Mouse (Mus musculus): ENCODE measurements around the gene Adamtsl1. TPM values are rescaled to one million over a fixed set of nuclear protein-coding genes. Genes with fewer than 3 reads are reported as not detected.
A peak's percentile ranks its signal among the peaks of the same experiment; 100 is the strongest.

The Adamtsl1 gene
- polyA plus RNA-seq, 1 experiment from 2014 or later = 5.2 TPM

DNA sequence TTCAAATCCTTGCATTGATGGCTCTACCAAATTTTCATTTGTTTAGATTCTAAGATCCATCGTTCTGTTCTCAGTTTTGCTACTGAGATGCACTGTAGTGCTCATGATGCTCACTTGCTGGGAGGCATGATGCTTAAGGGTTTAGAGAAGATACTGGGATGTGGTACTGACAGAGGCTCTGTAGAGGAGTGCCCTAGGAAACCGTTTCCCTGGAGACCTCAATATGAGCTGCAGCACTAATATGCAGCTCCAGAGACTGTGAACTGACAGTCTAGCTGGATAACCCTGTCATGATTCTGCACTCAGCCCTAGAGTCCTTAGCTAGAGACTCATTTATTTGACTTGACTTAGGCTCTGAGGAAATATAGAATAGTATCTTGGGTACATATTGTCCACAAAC, 756.1 kb downstream of the Adamtsl1 start:
- H3K4me2 ChIP-seq (replicated peaks; ENCODE audit: low read depth, low read length) = no peak overlapping the region
- H3K27ac ChIP-seq (ENCODE audit: low read length) = no peak overlapping the region
- no peak for ATAC-seq
- 72% methylated on average over 2 of the region's 2 CpGs for WGBS
- H3K9me3 ChIP-seq (ENCODE audit: low read length) = no peaks in the 10 kb centered on the region
- TF ChIP-seq CTCF (IDR thresholded peaks at IDR 0.05) (no peak), EP300 (IDR thresholded peaks at IDR 0.05) (no peak)
- no peaks in the 10 kb centered on the region for H3K4me1 ChIP-seq (ENCODE audit: insufficient read depth, low read depth, low read length)
- no peak overlapping the region for H3K4me3 ChIP-seq (ENCODE audit: low read depth, low read length)
- H3K36me3 ChIP-seq (ENCODE audit: insufficient read depth, low read length) = no peaks in the 10 kb centered on the region
- H3K9ac ChIP-seq (replicated peaks; ENCODE audit: low read depth) = no peak overlapping the region
- DNase-seq (ENCODE audit: low spot score) = no peak
- no peaks in the 10 kb centered on the region for H3K27me3 ChIP-seq (replicated peaks; ENCODE audit: insufficient read depth, low read length)

DNA sequence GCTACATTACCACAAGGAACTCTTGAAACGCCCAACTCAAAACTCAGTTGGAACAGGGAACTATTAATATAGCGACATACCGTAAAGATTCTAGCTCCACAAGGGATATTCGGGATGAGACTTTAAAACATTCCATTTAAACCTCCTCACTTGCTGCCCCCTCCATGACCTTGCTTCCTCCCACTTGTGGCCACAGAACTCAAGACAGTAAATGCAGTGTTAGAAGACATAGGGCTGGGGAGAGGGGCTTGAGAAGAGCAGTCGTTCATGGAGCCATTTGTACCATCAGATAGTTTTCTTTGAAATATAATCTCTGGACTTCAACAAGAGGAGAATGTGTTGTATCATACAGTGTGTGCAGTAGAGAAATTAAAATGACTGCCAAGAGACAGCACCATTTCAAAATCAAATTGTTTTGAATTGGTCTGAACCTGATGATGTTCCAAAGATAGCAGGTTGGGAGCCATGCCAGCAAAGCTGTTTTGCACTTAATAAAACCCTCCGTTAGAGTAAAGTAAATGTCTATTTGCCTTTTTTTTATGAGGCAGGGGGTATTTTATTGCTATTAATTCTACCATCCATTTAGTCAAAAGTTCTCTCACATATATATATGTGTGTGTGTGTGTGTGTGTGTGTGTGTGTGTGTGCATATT, 759.9 kb downstream of the Adamtsl1 start:
- peak; percentile 33 for DNase-seq (ENCODE audit: low spot score)
- WGBS = 44% methylated on average over 6 of the region's 6 CpGs
- Histone ChIP-seq H3K27ac (ENCODE audit: low read length) (no peak overlapping the region), H3K4me3 (ENCODE audit: low read depth, low read length) (no peak overlapping the region), H3K9me3 (ENCODE audit: low read length) (no peaks in the 10 kb centered on the region), H3K4me2 (replicated peaks; ENCODE audit: low read depth, low read length) (no peak overlapping the region), H3K4me1 (ENCODE audit: insufficient read depth, low read depth, low read length) (peaks cover 5% of the 10 kb centered on the region; the same call in 1 of the 2 replicates), H3K36me3 (ENCODE audit: insufficient read depth, low read length) (no peaks in the 10 kb centered on the region), H3K27me3 (replicated peaks; ENCODE audit: insufficient read depth, low read length) (no peaks in the 10 kb centered on the region), H3K9ac (replicated peaks; ENCODE audit: low read depth) (no peak overlapping the region)
- no peak for ATAC-seq
- TF ChIP-seq CTCF (IDR thresholded peaks at IDR 0.05) = no peak
- no peak for TF ChIP-seq EP300 (IDR thresholded peaks at IDR 0.05)

DNA sequence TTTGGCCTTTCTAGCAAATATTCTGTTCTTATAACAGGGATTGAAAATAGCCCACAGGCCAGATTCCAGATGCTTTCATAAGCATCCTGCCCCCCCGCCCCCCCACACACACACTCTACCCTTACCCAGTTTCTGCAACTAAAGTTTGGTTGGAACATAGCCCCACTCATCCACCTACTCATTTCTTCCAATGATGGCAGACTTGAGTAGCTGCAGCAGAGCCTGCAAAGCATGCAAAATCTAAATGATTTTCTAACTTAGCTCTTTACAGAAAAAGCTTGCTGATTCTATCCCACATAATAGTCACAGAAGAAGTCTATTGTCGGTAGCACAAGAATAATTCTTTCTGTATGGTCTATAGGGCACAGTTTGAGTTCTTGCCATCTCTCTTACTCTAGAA, 760.7 kb downstream of the Adamtsl1 start:
- Histone ChIP-seq H3K4me2 (replicated peaks; ENCODE audit: low read depth, low read length) (no peak overlapping the region), H3K4me1 (ENCODE audit: insufficient read depth, low read depth, low read length) (peaks cover 6% of the 10 kb centered on the region; the same call in 1 of the 2 replicates), H3K9ac (replicated peaks; ENCODE audit: low read depth) (no peak overlapping the region), H3K36me3 (ENCODE audit: insufficient read depth, low read length) (no peaks in the 10 kb centered on the region), H3K4me3 (ENCODE audit: low read depth, low read length) (no peak overlapping the region), H3K27me3 (replicated peaks; ENCODE audit: insufficient read depth, low read length) (no peaks in the 10 kb centered on the region), H3K9me3 (ENCODE audit: low read length) (no peaks in the 10 kb centered on the region), H3K27ac (ENCODE audit: low read length) (no peak overlapping the region)
- ATAC-seq (no peak), DNase-seq (ENCODE audit: low spot score) (no peak)
- WGBS = 66% methylated on average over 2 of the region's 2 CpGs
- TF ChIP-seq EP300 (IDR thresholded peaks at IDR 0.05) (no peak), CTCF (IDR thresholded peaks at IDR 0.05) (no peak)

DNA sequence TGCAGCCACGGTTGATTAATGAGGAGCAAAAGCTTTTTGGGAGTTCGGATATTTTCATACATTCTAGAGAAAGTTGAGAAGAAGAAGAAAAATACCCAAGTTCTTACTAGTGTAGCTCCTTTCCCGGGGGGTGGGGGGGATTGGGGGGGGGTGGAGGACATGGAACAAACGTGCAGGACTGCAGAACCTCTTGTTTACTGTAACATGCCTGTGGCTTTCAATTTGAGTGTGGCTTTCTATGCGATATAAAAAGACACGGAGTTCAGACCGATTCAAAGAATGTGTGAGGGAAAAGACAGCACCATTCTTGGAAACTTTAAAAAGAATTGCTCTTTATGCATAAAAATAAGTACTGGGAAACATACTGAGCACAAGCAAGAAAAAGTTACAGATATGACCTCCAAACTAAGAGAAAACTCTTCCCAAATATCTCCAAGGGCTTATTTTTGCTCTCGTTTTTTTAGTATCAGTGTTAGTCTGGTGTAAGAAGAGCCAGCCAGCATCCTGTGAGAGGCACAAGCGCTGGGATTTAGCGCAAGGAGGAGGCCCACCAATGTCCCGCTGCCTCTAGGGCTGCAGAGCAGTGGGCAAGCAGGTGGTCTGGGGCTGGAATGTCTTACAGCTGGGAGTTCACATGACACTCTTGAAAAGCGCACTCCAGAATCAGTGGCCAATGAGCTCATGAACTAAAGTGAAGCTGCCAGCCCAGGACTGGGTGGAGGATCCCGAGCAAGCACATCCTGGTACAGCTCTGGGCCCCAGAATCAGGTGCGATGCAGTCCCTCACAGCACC, 762.2 kb downstream of the Adamtsl1 start:
- no peaks in the 10 kb centered on the region for H3K9me3 ChIP-seq (ENCODE audit: low read length)
- H3K36me3 ChIP-seq (ENCODE audit: insufficient read depth, low read length) = no peaks in the 10 kb centered on the region
- DNase-seq (ENCODE audit: low spot score) (no peak), ATAC-seq (peak; percentile 28)
- no peak overlapping the region for H3K4me2 ChIP-seq (replicated peaks; ENCODE audit: low read depth, low read length)
- peaks cover 6% of the 10 kb centered on the region; the same call in 1 of the 2 replicates for H3K4me1 ChIP-seq (ENCODE audit: insufficient read depth, low read depth, low read length)
- TF ChIP-seq CTCF (IDR thresholded peaks at IDR 0.05) (no peak), EP300 (IDR thresholded peaks at IDR 0.05) (no peak)
- 44% methylated on average over 14 of the region's 14 CpGs for WGBS
- no peak overlapping the region for H3K27ac ChIP-seq (ENCODE audit: low read length)
- no peaks in the 10 kb centered on the region for H3K27me3 ChIP-seq (replicated peaks; ENCODE audit: insufficient read depth, low read length)
- H3K9ac ChIP-seq (replicated peaks; ENCODE audit: low read depth) = no peak overlapping the region
- no peak overlapping the region for H3K4me3 ChIP-seq (ENCODE audit: low read depth, low read length)

DNA sequence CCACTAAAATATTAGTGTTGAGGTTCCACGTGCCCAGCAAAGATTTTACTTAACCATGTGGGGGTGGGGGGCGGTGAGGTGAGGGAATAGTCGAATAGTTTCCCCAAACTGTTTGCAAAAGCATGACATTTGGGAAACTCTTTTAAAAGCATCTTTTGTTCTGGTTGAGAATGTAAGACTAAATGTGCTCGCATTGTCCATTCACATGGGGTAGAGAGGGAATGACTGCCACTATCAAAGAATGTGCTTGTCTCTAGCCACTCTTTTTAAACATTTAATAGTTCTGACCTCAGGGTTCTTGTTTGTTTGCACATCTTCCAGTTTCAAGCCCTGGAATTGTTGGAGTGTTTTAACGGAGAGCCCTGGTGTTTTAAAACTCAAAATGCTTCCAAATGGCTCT, 764.6 kb downstream of the Adamtsl1 start:
- Histone ChIP-seq H3K27me3 (replicated peaks; ENCODE audit: insufficient read depth, low read length) (no peaks in the 10 kb centered on the region), H3K4me3 (ENCODE audit: low read depth, low read length) (no peak overlapping the region), H3K36me3 (ENCODE audit: insufficient read depth, low read length) (no peaks in the 10 kb centered on the region), H3K9me3 (ENCODE audit: low read length) (no peaks in the 10 kb centered on the region), H3K9ac (replicated peaks; ENCODE audit: low read depth) (no peak overlapping the region), H3K4me1 (ENCODE audit: insufficient read depth, low read depth, low read length) (peaks cover 6% of the 10 kb centered on the region; the same call in 1 of the 2 replicates), H3K27ac (ENCODE audit: low read length) (no peak overlapping the region), H3K4me2 (replicated peaks; ENCODE audit: low read depth, low read length) (no peak overlapping the region)
- TF ChIP-seq EP300 (IDR thresholded peaks at IDR 0.05) (no peak), CTCF (IDR thresholded peaks at IDR 0.05) (no peak)
- DNase-seq (ENCODE audit: low spot score) (peak; percentile 9), ATAC-seq (no peak)
- 39% methylated on average over 5 of the region's 5 CpGs for WGBS

DNA sequence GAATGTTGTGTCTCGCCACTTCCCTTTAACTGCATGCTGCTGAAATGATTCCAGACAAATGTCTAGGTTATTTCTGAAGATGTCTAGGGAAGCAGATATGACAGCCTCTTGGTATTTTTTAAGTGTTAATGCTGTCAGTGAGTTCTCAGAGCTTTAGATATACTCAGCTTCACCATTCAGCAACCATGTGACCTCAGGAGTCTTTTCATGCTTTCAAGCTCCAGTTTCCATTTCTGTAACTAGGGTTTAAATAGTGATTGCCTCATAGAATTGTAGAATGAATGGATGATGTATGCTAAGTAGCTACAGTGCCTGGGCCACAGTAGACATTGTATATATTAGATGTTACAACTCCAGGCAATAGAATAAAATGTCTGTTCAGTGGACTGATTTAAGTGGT, 772.6 kb downstream of the Adamtsl1 start:
- DNase-seq (ENCODE audit: low spot score) = no peak
- Histone ChIP-seq H3K27ac (ENCODE audit: low read length) (no peak overlapping the region), H3K4me1 (ENCODE audit: insufficient read depth, low read depth, low read length) (no peaks in the 10 kb centered on the region), H3K9ac (replicated peaks; ENCODE audit: low read depth) (no peak overlapping the region), H3K4me2 (replicated peaks; ENCODE audit: low read depth, low read length) (no peak overlapping the region), H3K4me3 (ENCODE audit: low read depth, low read length) (no peak overlapping the region), H3K36me3 (ENCODE audit: insufficient read depth, low read length) (no peaks in the 10 kb centered on the region), H3K27me3 (replicated peaks; ENCODE audit: insufficient read depth, low read length) (no peaks in the 10 kb centered on the region), H3K9me3 (ENCODE audit: low read length) (no peaks in the 10 kb centered on the region)
- WGBS = 85% methylated on average over 1 of the region's 1 CpGs
- TF ChIP-seq EP300 (IDR thresholded peaks at IDR 0.05) = no peak
- TF ChIP-seq CTCF (IDR thresholded peaks at IDR 0.05) = no peak
- no peak for ATAC-seq
